Mouse (Mus musculus) neutrophil, adult 83 days (primary cell): ENCODE measurements around the gene Gm3278. TPM values are rescaled to one million over a fixed set of nuclear protein-coding genes. Genes with fewer than 3 reads are reported as not detected.

Source experiments
- total RNA-seq, 2 experiments: library from RNA; stranded (reverse); gene quantifications; one replicate each; pipeline ENCODE4 v1.2.4; 2023

Gene Gm3278
- total RNA-seq = not detected

DNA sequence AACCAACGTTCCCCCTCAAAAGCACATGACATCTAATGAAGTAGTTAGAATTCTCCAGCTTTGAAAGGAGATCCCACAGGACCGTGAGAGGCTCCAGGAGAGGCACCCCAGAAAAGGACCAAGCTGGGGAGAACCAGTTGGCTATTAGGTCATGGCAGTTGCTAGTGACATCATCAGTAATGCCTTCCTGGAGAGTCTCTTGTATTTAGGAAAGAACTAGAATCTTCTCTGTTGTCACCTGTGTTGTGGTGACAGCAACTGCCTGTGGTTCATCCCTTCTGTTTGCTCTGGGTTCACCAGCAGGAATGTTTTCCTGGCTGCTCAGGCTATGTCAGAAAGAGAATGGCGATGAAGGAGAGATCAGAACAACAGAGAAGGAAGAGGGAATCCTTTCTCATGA is at the start of gene Gm3278:
Gm3278 (plus strand) TSS at position 301 of the 400 bp plus-strand sequence.

DNA sequence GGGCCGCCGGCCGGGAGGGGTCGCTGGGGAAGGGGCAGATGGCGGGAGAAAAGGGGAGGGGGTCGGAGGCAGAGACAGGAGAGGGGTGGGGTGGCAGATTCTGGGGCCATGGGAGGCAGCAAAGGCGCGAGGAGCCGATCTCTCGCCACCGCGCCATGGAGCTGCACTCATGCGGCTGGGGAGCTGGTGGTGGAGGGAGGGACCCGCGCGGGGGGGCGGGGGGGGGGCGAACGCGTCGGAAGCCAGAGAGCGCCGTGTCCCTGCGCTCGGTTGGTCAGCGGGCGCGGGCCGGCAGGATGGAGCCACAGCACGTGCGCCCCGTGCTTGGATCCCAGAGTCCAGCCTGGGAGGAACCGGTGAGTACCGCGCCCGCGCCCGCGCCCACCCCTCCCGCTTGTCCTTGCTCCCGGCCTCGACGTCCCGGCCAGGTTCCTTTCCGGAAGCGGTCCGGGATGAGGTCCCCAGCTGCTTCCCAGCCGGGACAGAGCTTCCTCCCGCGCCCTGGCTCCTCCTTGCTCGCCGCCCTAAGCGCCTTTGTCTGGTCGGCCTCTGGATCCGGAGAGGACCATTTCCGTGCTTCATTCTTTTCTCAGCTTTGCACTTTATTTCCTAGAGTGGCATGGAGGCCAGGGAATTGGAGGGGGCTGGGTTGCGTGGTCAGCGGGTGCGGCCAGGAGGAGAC is 36.8 kb upstream of the Gm3278 start, which contains the start of gene Gm3264:
Gm3264 (plus strand) TSS at position 278 of the 682 bp plus-strand sequence.

Other genes with a start within 250 kb of the Gm3278 start
- not detected for gene Gm3239, start 228.2 kb upstream of the Gm3278 start, total RNA-seq
- not detected for gene Gm7876, start 183.2 kb upstream of the Gm3278 start, total RNA-seq
- gene Gm3252, start 165.6 kb upstream of the Gm3278 start, total RNA-seq = not detected
- gene Gm9602, start 116.1 kb upstream of the Gm3278 start, total RNA-seq = not detected
- gene Gm3269, start 54.3 kb upstream of the Gm3278 start, total RNA-seq = not detected
- not detected for gene Gm3264, start 36.8 kb upstream of the Gm3278 start, total RNA-seq
- not detected for gene Gm8297, start 91.5 kb downstream of the Gm3278 start, total RNA-seq
- not detected for gene Gm3298, start 123.5 kb downstream of the Gm3278 start, total RNA-seq
- gene 4930555G01Rik, start 158.2 kb downstream of the Gm3278 start, total RNA-seq = not detected
- not detected for gene Gm8281, start 178.6 kb downstream of the Gm3278 start, total RNA-seq
- gene Gm8279, start 239.1 kb downstream of the Gm3278 start, total RNA-seq = not detected